Mouse (Mus musculus) cortical plate, adult 2 months (tissue): ENCODE measurements around the gene Miip.

Experiments used
- CTCF ChIP-seq: fragments of 200-500 bp; IDR thresholded peaks from 2 replicates; pipeline ENCODE4 v1.5.1; 2011; ENCODE audit warnings: mild to moderate bottlenecking, control low read depth, low read length; ENCODE audit not compliant: insufficient read depth; ENCODE audit errors: extremely low read depth
- POLR2A ChIP-seq: fragments of 200-500 bp; IDR thresholded peaks from 2 replicates; pipeline ENCODE4 v1.6.1; 2011; ENCODE audit warnings: mild to moderate bottlenecking, low read length, control low read depth; ENCODE audit not compliant: insufficient read depth; ENCODE audit errors: extremely low read depth

- TF ChIP-seq CTCF, result no peak
- TF ChIP-seq POLR2A, result no peak
Measured at GRCm38 (mm10) chr4:147900452-147900851, 31.8 kb upstream of the Miip start.
